Mouse (Mus musculus): ENCODE data around the gene Ttc41. TPM values are rescaled to one million over a fixed set of nuclear protein-coding genes. Genes with fewer than 3 reads are reported as not detected.

Ttc41 gene
- polyA plus RNA-seq, 1 experiment from 2014 or later: 2.2 TPM

DNA sequence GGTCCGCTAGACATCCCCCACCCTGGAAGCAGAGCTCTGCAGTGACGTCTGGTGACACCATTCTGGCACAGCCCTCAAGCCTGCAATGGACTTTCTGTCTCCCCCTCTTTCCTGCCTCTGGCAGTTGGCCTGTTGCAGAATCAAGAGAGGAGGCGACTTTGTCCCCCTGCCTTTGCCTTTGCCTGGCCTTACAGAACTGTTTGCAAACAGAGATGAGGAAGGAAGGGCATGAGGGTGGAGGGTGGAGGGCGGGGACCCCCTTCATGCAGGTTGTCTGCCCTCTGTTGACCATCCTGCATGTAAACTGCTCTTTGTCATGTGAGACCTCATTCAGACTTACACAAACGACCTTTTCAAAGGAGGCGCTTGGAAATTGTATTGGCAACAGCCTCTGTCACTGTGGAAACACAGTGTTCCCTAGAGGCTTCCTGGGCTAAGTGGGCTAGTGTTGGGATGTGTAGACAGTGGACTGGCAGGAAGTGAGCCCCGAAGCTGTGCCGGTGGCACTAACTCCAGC is 114.1 kb downstream of the Ttc41 start:
- Histone ChIP-seq H3K4me3 (no peak overlapping the region), H3K36me3 (replicated peaks) (0 out of 2 replicates have a peak, but pooled peaks cover 5% of the 10 kb centered on the region), H3K27ac (replicated peaks) (peak overlapping the region; percentile 62), H3K27me3 (replicated peaks; ENCODE audit: low read depth, poor library complexity, severe bottlenecking) (no peaks in the 10 kb centered on the region), H3K9me3 (no peaks in the 10 kb centered on the region), H3K4me1 (peaks cover 63% of the 10 kb centered on the region)
- DNase-seq (ENCODE audit: low spot score): peak; percentile 49
- WGBS: 24% methylated on average over 8 of the region's 8 CpGs

DNA sequence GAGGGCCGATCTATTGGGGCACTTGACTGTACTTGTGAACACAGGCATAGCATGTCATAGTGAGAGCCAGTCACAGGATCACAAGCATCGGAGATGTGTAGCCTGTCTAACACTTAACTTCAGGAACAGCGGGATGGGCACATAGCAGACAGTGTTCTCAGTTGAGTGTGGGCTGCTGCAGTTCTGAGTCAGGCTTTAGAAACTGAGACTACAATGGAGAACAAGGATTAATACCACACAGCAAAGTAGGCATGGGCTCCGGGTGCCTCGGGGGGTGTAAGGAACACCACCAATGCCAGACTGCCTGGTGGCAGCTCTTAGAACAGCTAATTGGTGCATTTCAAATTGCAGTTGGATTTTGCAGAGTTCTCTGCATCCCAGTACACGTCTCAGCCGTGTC is 115.4 kb downstream of the Ttc41 start:
- no peak for DNase-seq (ENCODE audit: low spot score)
- Histone ChIP-seq H3K9me3 (no peaks in the 10 kb centered on the region), H3K27ac (replicated peaks) (no peak overlapping the region), H3K36me3 (replicated peaks) (0 out of 2 replicates have a peak, but pooled peaks cover 5% of the 10 kb centered on the region), H3K4me3 (no peak overlapping the region), H3K4me1 (peaks cover 73% of the 10 kb centered on the region), H3K27me3 (replicated peaks; ENCODE audit: low read depth, poor library complexity, severe bottlenecking) (no peaks in the 10 kb centered on the region)
- WGBS: 89% methylated on average over 7 of the region's 7 CpGs

DNA sequence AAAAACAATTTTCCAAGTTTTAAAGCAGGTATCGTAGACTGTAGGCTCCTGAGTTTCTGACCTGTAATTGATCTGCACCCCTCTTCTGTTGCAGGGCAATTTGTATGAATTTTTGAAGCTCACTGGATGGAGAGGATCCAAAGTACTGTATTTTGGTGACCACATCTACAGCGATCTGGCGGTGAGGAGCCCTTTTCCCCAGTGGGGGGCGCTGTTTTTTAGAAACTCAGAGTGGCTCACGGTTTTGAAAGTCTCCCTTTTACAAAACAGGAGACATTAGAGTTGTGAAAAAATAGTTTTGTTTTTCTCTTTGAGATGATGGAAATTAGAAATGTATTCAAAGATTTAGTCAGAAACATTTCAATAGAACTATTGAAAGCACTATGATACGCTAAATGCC is 118.5 kb downstream of the Ttc41 start:
- peaks cover 6% of the 10 kb centered on the region for H3K36me3 ChIP-seq (replicated peaks)
- 74% methylated on average over 6 of the region's 6 CpGs for WGBS
- H3K4me3 ChIP-seq: no peak overlapping the region
- peak; percentile 44 for DNase-seq (ENCODE audit: low spot score)
- H3K9me3 ChIP-seq: peaks cover 1% of the 10 kb centered on the region; the same call in 1 of the 2 replicates
- H3K4me1 ChIP-seq: peaks cover 73% of the 10 kb centered on the region
- H3K27me3 ChIP-seq (replicated peaks; ENCODE audit: low read depth, poor library complexity, severe bottlenecking): no peaks in the 10 kb centered on the region
- no peak overlapping the region for H3K27ac ChIP-seq (replicated peaks)

DNA sequence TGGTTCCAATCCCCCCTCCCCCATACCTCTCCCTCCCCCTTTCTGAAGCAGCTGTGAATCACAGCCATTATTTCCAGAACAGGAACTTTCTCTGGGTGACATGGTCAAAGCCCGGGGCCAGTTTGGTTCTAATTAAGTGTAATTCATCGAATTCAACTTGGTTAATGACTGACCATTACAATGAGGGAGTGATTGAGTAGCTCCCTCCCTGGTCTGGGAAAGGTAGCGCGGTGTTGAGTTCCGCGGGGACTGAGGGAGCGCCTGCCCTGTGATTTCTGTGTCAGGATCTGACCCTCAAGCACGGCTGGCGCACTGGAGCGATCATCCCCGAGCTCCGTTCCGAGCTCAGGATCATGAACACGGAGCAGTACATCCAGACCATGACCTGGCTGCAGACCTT is 119.3 kb downstream of the Ttc41 start:
- peak; percentile 55 for DNase-seq (ENCODE audit: low spot score)
- peak overlapping the region; percentile 11; the same call in 1 of the 2 replicates for H3K27ac ChIP-seq (replicated peaks)
- H3K9me3 ChIP-seq: peaks cover 3% of the 10 kb centered on the region; the same call in 1 of the 2 replicates
- H3K36me3 ChIP-seq (replicated peaks): peaks cover 10% of the 10 kb centered on the region
- WGBS: 41% methylated on average over 14 of the region's 14 CpGs
- H3K27me3 ChIP-seq (replicated peaks; ENCODE audit: low read depth, poor library complexity, severe bottlenecking): no peaks in the 10 kb centered on the region
- 0 out of 2 replicates have a peak overlapping the region, but pooled peaks have one; percentile 21 for H3K4me3 ChIP-seq
- peaks cover 66% of the 10 kb centered on the region for H3K4me1 ChIP-seq

DNA sequence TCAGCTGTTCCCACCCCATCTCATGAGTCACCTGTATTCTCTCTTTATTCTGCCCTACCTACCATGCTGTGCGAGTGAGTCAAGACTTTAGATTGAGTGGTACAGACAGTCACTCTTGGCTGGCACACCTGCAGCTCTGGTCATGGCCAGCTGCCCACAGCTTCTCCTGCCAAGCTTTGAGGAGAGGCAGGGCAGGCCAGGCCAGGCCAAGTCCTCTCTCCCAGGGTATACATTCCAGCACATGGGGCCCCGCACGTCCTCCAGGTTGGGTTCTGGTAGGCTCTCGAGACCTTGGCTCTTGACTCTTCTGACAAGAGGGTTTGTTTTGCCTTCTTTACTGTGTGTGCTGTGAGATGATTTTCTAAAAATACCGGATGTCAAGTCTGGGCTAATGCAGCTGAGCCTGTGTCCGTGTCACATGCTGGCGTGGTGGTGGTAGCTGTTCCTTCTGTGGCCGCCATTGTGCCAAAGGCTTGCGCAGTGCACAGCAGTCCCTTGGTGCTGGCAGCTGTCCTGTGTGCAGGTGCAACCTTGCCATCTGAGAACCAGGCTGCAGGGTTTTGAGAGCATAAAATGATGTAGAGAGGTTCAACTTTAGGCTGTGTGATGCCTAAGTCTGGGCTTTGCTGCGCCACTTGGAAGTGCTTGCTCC is 120.4 kb downstream of the Ttc41 start:
- WGBS: 86% methylated on average over 10 of the region's 10 CpGs
- Histone ChIP-seq H3K9me3 (peaks cover 3% of the 10 kb centered on the region; the same call in 1 of the 2 replicates), H3K27ac (replicated peaks) (0 out of 2 replicates have a peak overlapping the region, but pooled peaks have one; percentile 2)

More for the DNA sequence above, 120.4 kb downstream of the Ttc41 start:
- Histone ChIP-seq H3K4me1 (peaks cover 55% of the 10 kb centered on the region), H3K27me3 (replicated peaks; ENCODE audit: low read depth, poor library complexity, severe bottlenecking) (no peaks in the 10 kb centered on the region), H3K4me3 (no peak overlapping the region), H3K36me3 (replicated peaks) (peaks cover 10% of the 10 kb centered on the region)
- DNase-seq (ENCODE audit: low spot score): no peak

Small RNA genes within 50 kb of the gene (microRNA-seq; reads per million reads assigned to microRNA genes)
- gene Gm25745: 4.9 reads per million, percentile 13 among the genes with 10 or more reads in this experiment

Other genes starting within 250 kb of the Ttc41 start
- gene Syn3, start 206.9 kb upstream of the Ttc41 start, polyA plus RNA-seq (2016; fragmentation: Nextera tagmentation; extraction: Ambion mirVana): 2.5 and 3.3 TPM in 2 replicates
- gene Hsp90b1, start 302 bp upstream of the Ttc41 start, polyA plus RNA-seq (2016; fragmentation: Nextera tagmentation; extraction: Ambion mirVana): 594 and 621 TPM in 2 replicates
- not detected in 2 replicates for gene Gm49358, start 58.2 kb downstream of the Ttc41 start, polyA plus RNA-seq (2016; fragmentation: Nextera tagmentation; extraction: Ambion mirVana)
- 0.75 and 0.85 TPM in 2 replicates for gene Nt5dc3, start 73.2 kb downstream of the Ttc41 start, polyA plus RNA-seq (2016; fragmentation: Nextera tagmentation; extraction: Ambion mirVana)